Mouse (Mus musculus): Measurements from ENCODE around the gene Gm5901.
A peak's percentile ranks its signal among the peaks of the same experiment; 100 is the strongest.

The Gm5901 gene

GRCm38 (mm10) chr7:105404268-105404667 lies 29.4 kb downstream of the Gm5901 start, which contains the start of gene Cnga4:
TSS of gene Cnga4 (plus strand) at chr7:105404568.
- no peak for DNase-seq (ENCODE audit: low read depth, low spot score)

GRCm38 (mm10) chr7:105406322-105406721 lies 31.5 kb downstream of the Gm5901 start:
- no peak for DNase-seq (ENCODE audit: low read depth, low spot score)

GRCm38 (mm10) chr7:105411874-105412632 lies 37.2 kb downstream of the Gm5901 start:
- DNase-seq (ENCODE audit: low read depth, low spot score) = peak; percentile 78

GRCm38 (mm10) chr7:105414385-105414784 lies 39.5 kb downstream of the Gm5901 start:
- DNase-seq (ENCODE audit: low read depth, low spot score) = no peak

- no peak for DNase-seq (ENCODE audit: low read depth, low spot score)
Observed at GRCm38 (mm10) chr7:105416529-105416928, 41.7 kb downstream of the Gm5901 start.

- DNase-seq (ENCODE audit: low read depth, low spot score) = no peak
Observed at GRCm38 (mm10) chr7:105418106-105418505, 43.3 kb downstream of the Gm5901 start.

- no peak for DNase-seq (ENCODE audit: low read depth, low spot score)
Observed at GRCm38 (mm10) chr7:105420903-105421302, 46.1 kb downstream of the Gm5901 start.

GRCm38 (mm10) chr7:105424368-105424767 lies 49.5 kb downstream of the Gm5901 start:
- DNase-seq (ENCODE audit: low read depth, low spot score) = no peak

- DNase-seq (ENCODE audit: low read depth, low spot score) = peak; percentile 18
Observed at GRCm38 (mm10) chr7:105425424-105426043, 50.7 kb downstream of the Gm5901 start, which contains the start of gene Cckbr. TSS of gene Cckbr (plus strand) at chr7:105425731.

GRCm38 (mm10) chr7:105426051-105426450 lies 51.2 kb downstream of the Gm5901 start:
- DNase-seq (ENCODE audit: low read depth, low spot score) = no peak

All from mesoderm, embryonic 11.5 days (tissue).